Mouse (Mus musculus) left cerebral cortex, adult 18-20 months (tissue): ENCODE results near the gene Mphosph9. TPM values are rescaled to one million over a fixed set of nuclear protein-coding genes. Genes with fewer than 3 reads are reported as not detected.

Experiments
- total RNA-seq, 2 experiments: library from RNA; stranded (reverse); gene quantifications; 2 replicates each; pipeline ENCODE4 v1.2.3; 2021

The Mphosph9 gene
- total RNA-seq, 2 experiments from 2014 or later: 13.8 to 22.5 TPM

Other genes starting within 250 kb of the Mphosph9 start
- gene Abcb9, start 232.2 kb downstream of the Mphosph9 start, total RNA-seq: 10 to 100 TPM; 53.1 to 57.1 TPM
- gene Ogfod2, start 215.7 kb downstream of the Mphosph9 start, total RNA-seq: 10 to 100 TPM; 36.3 to 39.2 TPM
- 10 to 100 TPM; 60.7 to 65.3 TPM for gene Arl6ip4, start 211.9 kb downstream of the Mphosph9 start, total RNA-seq
- 100 to 1,000 TPM; 259 to 274 TPM for gene Pitpnm2, start 78.2 kb downstream of the Mphosph9 start, total RNA-seq
- gene 2810006K23Rik, start 117 bp upstream of the Mphosph9 start, total RNA-seq: 10 to 100 TPM; 14.0 TPM
- gene Cdk2ap1, start 35.1 kb upstream of the Mphosph9 start, total RNA-seq: 100 to 1,000 TPM; 162 to 168 TPM
- gene Sbno1, start 98.0 kb upstream of the Mphosph9 start, total RNA-seq: 100 to 1,000 TPM; 175 to 185 TPM
- 10 to 100 TPM; 61.5 to 64.2 TPM for gene Kmt5a, start 112.0 kb upstream of the Mphosph9 start, total RNA-seq
- 10 to 100 TPM; 17.5 to 19.3 TPM for gene Rilpl2, start 150.4 kb upstream of the Mphosph9 start, total RNA-seq
- 10 to 100 TPM; 23.0 to 27.5 TPM for gene Snrnp35, start 155.2 kb upstream of the Mphosph9 start, total RNA-seq
- 10 to 100 TPM; 85.1 to 93.3 TPM for gene Rilpl1, start 203.4 kb upstream of the Mphosph9 start, total RNA-seq
- gene Tmed2, start 212.7 kb upstream of the Mphosph9 start, total RNA-seq: 100 to 1,000 TPM; 103 to 122 TPM
- 10 to 100 TPM; 22.6 to 25.9 TPM for gene Ddx55, start 224.9 kb upstream of the Mphosph9 start, total RNA-seq